Mouse (Mus musculus) MEL (cell line): ENCODE results near the gene Ptgis. TPM values are rescaled to one million over a fixed set of nuclear protein-coding genes. Genes with fewer than 3 reads are reported as not detected.

Experiments used
- DNase-seq: peaks from one replicate; pipeline ENCODE4 v3.0.0; 2011; ENCODE audit warnings: low read depth, low spot score
- H3K27ac ChIP-seq: 2 replicates; pipeline ENCODE4 v1.5.1; 2012; ENCODE audit warnings: low read depth, mild to moderate bottlenecking, control low read depth, low read length, moderate library complexity; ENCODE audit not compliant: control insufficient read depth
- H3K27me3 ChIP-seq, 2 experiments: fragments of 150-350 bp in 1 of 2; sonication (generic) in 1 of 2; 2 replicates each; pipeline ENCODE4 v1.6.1; 2012; ENCODE audit warnings: low read length in 2 of 2, mild to moderate bottlenecking in 2 of 2, improper control_type of control experiment in 1 of 2, moderate library complexity in 1 of 2; ENCODE audit not compliant: insufficient read depth in 2 of 2, control insufficient read depth in 1 of 2
- H3K36me3 ChIP-seq, 2 experiments: 2 replicates each; pipeline ENCODE4 v1.6.1; 2012 to 2014; ENCODE audit warnings: low read length in 2 of 2, improper control_type of control experiment in 1 of 2, inconsistent platforms in 1 of 2, mild to moderate bottlenecking in 1 of 2; ENCODE audit not compliant: insufficient read depth in 2 of 2, control insufficient read depth in 1 of 2
- H3K4me1 ChIP-seq, 2 experiments: fragments of 150-350 bp in 1 of 2; sonication (generic) in 1 of 2; 2 replicates each; pipeline ENCODE4 v1.6.1; 2012; ENCODE audit warnings: low read length in 2 of 2, improper control_type of control experiment in 1 of 2, mild to moderate bottlenecking in 1 of 2; ENCODE audit not compliant: insufficient read depth in 2 of 2, control insufficient read depth in 1 of 2
- H3K4me3 ChIP-seq, 2 experiments: fragments of 150-350 bp in 1 of 2; sonication (generic) in 1 of 2; 2 replicates each; pipeline ENCODE4 v1.5.1; 2012; ENCODE audit warnings: low read depth in 2 of 2, low read length in 2 of 2, mild to moderate bottlenecking in 2 of 2, moderate library complexity in 2 of 2, control low read depth in 1 of 2, improper control_type of control experiment in 1 of 2; ENCODE audit not compliant: control insufficient read depth in 1 of 2, insufficient read depth in 1 of 2
- H3K79me2 ChIP-seq: 2 replicates; pipeline ENCODE4 v1.6.1; 2012; ENCODE audit warnings: mild to moderate bottlenecking, low read length, moderate library complexity; ENCODE audit not compliant: control insufficient read depth, poor library complexity, insufficient read depth
- H3K9ac ChIP-seq: 2 replicates; pipeline ENCODE4 v1.6.1; 2012; ENCODE audit warnings: low read depth, mild to moderate bottlenecking, control low read depth, low read length, moderate library complexity; ENCODE audit not compliant: control insufficient read depth, poor library complexity, severe bottlenecking
- H3K9me3 ChIP-seq: fragments of 150-350 bp; sonication (generic); replicated peaks from 2 replicates; pipeline ENCODE4 v1.6.1; 2012; ENCODE audit warnings: mild to moderate bottlenecking, low read length, improper control_type of control experiment, moderate library complexity; ENCODE audit not compliant: insufficient read depth
- BHLHE40 ChIP-seq: IDR thresholded peaks from 2 replicates; pipeline ENCODE4 v1.6.1; 2012; ENCODE audit warnings: low read depth, mild to moderate bottlenecking, inconsistent platforms, low read length, improper control_type of control experiment, borderline replicate concordance
- CHD1 ChIP-seq: IDR thresholded peaks from 2 replicates; pipeline ENCODE4 v1.6.1; 2012; ENCODE audit warnings: low read depth, mild to moderate bottlenecking, inconsistent platforms, low read length, improper control_type of control experiment
- CHD2 ChIP-seq: IDR thresholded peaks from 2 replicates; pipeline ENCODE4 v1.6.1; 2011; ENCODE audit warnings: low read length, improper control_type of control experiment
- CTCF ChIP-seq, 3 experiments: IDR thresholded peaks in 2 of 3; conservative IDR thresholded peaks in 1 of 3; 2 replicates each; pipeline ENCODE4 v1.5.1; 2011 to 2012; ENCODE audit warnings: low read length in 3 of 3, low read depth in 2 of 3, mild to moderate bottlenecking in 2 of 3, improper control_type of control experiment in 1 of 3, inconsistent platforms in 1 of 3, mixed read lengths in 1 of 3, moderate library complexity in 1 of 3; ENCODE audit not compliant: control insufficient read depth in 1 of 3, insufficient read depth in 1 of 3, poor library complexity in 1 of 3, severe bottlenecking in 1 of 3
- E2F4 ChIP-seq: IDR thresholded peaks from 2 replicates; pipeline ENCODE4 v1.6.1; 2011; ENCODE audit warnings: low read depth, low read length, improper control_type of control experiment, borderline replicate concordance
- ELF1 ChIP-seq: IDR thresholded peaks from 2 replicates; pipeline ENCODE4 v1.6.1; 2014; ENCODE audit warnings: low read depth, mild to moderate bottlenecking, inconsistent platforms, low read length, improper control_type of control experiment, moderate library complexity
- GABPA ChIP-seq: IDR thresholded peaks from 2 replicates; pipeline ENCODE4 v1.6.1; 2012; ENCODE audit warnings: low read depth, mild to moderate bottlenecking, inconsistent platforms, low read length, improper control_type of control experiment, moderate library complexity
- HCFC1 ChIP-seq: IDR thresholded peaks from 2 replicates; pipeline ENCODE4 v1.6.1; 2012; ENCODE audit warnings: low read depth, mild to moderate bottlenecking, inconsistent platforms, low read length, improper control_type of control experiment, moderate library complexity
- JUND ChIP-seq: IDR thresholded peaks from 2 replicates; pipeline ENCODE4 v1.6.1; 2011; ENCODE audit warnings: low read depth, mild to moderate bottlenecking, improper control_type of control experiment, low read length
- MAFK ChIP-seq: IDR thresholded peaks from 2 replicates; pipeline ENCODE4 v1.6.1; 2011; ENCODE audit warnings: low read depth, mild to moderate bottlenecking, low read length, improper control_type of control experiment, borderline replicate concordance
- MYB ChIP-seq: IDR thresholded peaks from 2 replicates; pipeline ENCODE4 v1.6.1; 2011; ENCODE audit warnings: mild to moderate bottlenecking, low read depth, low read length, improper control_type of control experiment
- MYC ChIP-seq: IDR thresholded peaks from 2 replicates; pipeline ENCODE4 v1.6.1; 2011; ENCODE audit warnings: low read depth, mild to moderate bottlenecking, low read length, improper control_type of control experiment, moderate library complexity
- NELFE ChIP-seq: IDR thresholded peaks from 2 replicates; pipeline ENCODE4 v1.6.1; 2011; ENCODE audit warnings: low read depth, low read length, improper control_type of control experiment
- POLR2AphosphoS2 ChIP-seq: IDR thresholded peaks from 2 replicates; pipeline ENCODE4 v1.6.1; 2011; ENCODE audit warnings: low read length, improper control_type of control experiment
- POLR2AphosphoS5 ChIP-seq: IDR thresholded peaks from 2 replicates; pipeline ENCODE4 v1.6.1; 2012; ENCODE audit warnings: low read depth, borderline replicate concordance, mild to moderate bottlenecking, inconsistent platforms, low read length, moderate library complexity, mixed read lengths
- RCOR1 ChIP-seq: IDR thresholded peaks from 2 replicates; pipeline ENCODE4 v1.6.1; 2012; ENCODE audit warnings: low read depth, mild to moderate bottlenecking, inconsistent platforms, low read length, improper control_type of control experiment
- SIN3A ChIP-seq: IDR thresholded peaks from 2 replicates; pipeline ENCODE4 v1.6.1; 2012; ENCODE audit warnings: low read length, improper control_type of control experiment, inconsistent platforms
- SMC3 ChIP-seq: IDR thresholded peaks from 2 replicates; pipeline ENCODE4 v1.6.1; 2011; ENCODE audit warnings: low read depth, low read length, improper control_type of control experiment
- TBP ChIP-seq: IDR thresholded peaks from 2 replicates; pipeline ENCODE4 v1.8.0; 2011; ENCODE audit warnings: low read depth, low read length, improper control_type of control experiment
- UBTF ChIP-seq: IDR thresholded peaks from 2 replicates; pipeline ENCODE4 v1.6.1; 2012; ENCODE audit warnings: low read depth, mild to moderate bottlenecking, inconsistent platforms, low read length, improper control_type of control experiment, moderate library complexity, borderline replicate concordance; ENCODE audit not compliant: insufficient read depth
- USF1 ChIP-seq: IDR thresholded peaks from 2 replicates; pipeline ENCODE4 v1.6.1; 2014; ENCODE audit warnings: low read depth, mild to moderate bottlenecking, inconsistent platforms, low read length, improper control_type of control experiment, moderate library complexity
- ZC3H11A ChIP-seq: IDR thresholded peaks from 2 replicates; pipeline ENCODE4 v1.6.1; 2012; ENCODE audit warnings: low read depth, mild to moderate bottlenecking, inconsistent platforms, low read length, improper control_type of control experiment
- ZKSCAN1 ChIP-seq: IDR thresholded peaks from 2 replicates; pipeline ENCODE4 v1.6.1; 2012; ENCODE audit warnings: low read depth, mild to moderate bottlenecking, inconsistent platforms, low read length, improper control_type of control experiment, moderate library complexity
- polyA plus RNA-seq, 2 experiments: library from polyadenylated mRNA; stranded (reverse) in 1 of 2; unstranded in 1 of 2; fragments of >175 nt in 1 of 2; fragments of >200 nt in 1 of 2; gene quantifications; 2 replicates each; pipeline versions ENCODE4 v1.2.1 to v1.2.4; 2012; ENCODE audit warnings: low replicate concordance in 2 of 2, low read depth in 1 of 2; ENCODE audit not compliant: insufficient read length in 2 of 2, insufficient read depth in 1 of 2, missing spikeins in 1 of 2
- total RNA-seq: library from RNA; depleted of rRNA; stranded (reverse); fragments of 300-350 nt; gene quantifications from 2 replicates; pipeline ENCODE4 v1.2.3, GENCODE M21; 2012

Gene Ptgis
- total and polyA plus RNA-seq, 3 experiments: 7.3 to 12.7 TPM; not detected in 1

DNA sequence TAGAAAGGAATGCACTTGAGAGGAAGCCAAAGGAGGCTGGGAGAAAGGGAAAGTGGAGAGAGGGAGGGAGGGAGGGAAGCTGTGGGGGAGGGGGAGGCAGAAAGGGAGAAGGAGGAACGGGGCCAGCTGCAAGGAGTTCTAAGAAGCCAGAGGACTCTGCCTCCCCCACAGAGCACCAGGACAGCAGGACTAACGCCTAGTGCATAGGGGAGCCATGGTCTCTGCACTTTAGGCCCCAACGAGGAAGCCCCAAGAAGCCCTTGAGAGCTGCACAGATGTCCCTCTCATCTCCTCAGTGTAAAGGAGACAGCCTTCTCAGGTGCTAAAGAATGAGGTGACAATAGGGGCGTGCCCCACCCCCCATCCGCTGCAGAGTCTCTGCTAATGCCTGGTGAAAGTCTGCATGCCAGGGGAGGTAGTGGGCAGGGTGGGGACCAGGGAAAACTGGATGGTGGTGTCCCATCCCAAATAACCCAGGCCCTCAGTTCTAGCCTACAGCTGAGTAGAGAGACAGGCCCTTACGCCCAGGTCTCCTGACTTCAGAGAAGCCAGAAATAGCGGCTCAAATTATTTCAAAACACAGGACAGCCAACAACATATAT, 10.4 kb upstream of the Ptgis start:
- no peak overlapping the region for H3K9ac ChIP-seq
- H3K36me3 ChIP-seq: no peaks in the 10 kb centered on the region
- no peak overlapping the region for H3K27ac ChIP-seq
- H3K9me3 ChIP-seq: no peaks in the 10 kb centered on the region
- H3K79me2 ChIP-seq: no peaks in the 10 kb centered on the region
- DNase-seq: no peak
- peaks cover 0 to 3% of the 10 kb centered on the region in 2 experiments; a peak in 1 of 4 replicates for H3K4me1 ChIP-seq
- H3K4me3 ChIP-seq: no peak overlapping the region
- H3K27me3 ChIP-seq: peaks cover 0 to 1% of the 10 kb centered on the region in 2 experiments; a peak in 3 of 4 replicates
- TF ChIP-seq ZKSCAN1 (no peak), UBTF (no peak), MAFK (no peak), NELFE (no peak), POLR2AphosphoS5 (no peak), E2F4 (no peak), MYB (no peak), RCOR1 (no peak), ZC3H11A (no peak), TBP (no peak), JUND (no peak), HCFC1 (no peak), USF1 (no peak), CTCF (IDR thresholded peaks at IDR 0.05 in 2 of 3, conservative IDR thresholded peaks at IDR 0.05 in 1 of 3; ENCODE audit: control insufficient read depth in 1 of 3, insufficient read depth in 1 of 3, low read depth in 2 of 3, low read length in 3 of 3, poor library complexity in 1 of 3, severe bottlenecking in 1 of 3) (no peak), BHLHE40 (no peak), CHD1 (no peak), GABPA (no peak)
- TF ChIP-seq, all 39 proteins: peak for 0

DNA sequence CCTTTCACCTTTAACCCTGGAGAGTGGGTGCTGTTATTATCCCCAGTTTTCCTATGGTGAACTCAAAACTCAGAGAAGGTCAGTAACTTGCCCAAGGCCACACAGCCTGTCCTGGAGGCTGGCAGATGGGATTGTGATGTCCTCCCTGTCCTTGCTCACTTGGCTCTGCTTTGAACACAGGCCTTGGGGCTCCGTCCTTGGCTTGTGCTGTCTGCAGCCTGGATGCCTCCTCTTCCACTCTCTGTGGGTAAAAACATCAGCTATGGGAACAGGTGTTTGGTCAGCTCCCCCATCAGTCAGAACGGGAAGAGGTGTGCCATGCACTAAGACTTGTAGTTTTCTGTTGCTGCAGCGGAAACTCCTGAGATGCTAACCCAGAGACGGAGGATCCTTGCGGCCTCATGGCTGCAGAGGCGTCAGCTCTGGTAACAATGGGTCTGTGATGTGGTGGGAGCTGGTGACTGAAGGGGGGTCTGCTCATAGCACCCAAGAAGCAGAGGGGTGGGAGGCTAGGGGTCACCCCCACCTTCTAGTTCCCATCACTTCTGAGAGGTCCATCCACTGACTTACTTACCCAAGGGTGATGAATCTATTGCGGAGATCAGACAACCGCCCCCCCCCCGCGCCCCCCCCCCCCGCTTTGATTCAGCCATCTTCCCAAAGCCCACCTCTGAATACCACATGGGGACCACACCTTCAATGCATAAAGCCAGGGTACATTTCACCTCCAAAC, 9.8 kb upstream of the Ptgis start:
- Histone ChIP-seq H3K9ac (no peak overlapping the region), H3K9me3 (no peaks in the 10 kb centered on the region), H3K27ac (no peak overlapping the region), H3K27me3 (peaks cover 0 to 1% of the 10 kb centered on the region in 2 experiments), H3K4me1 (peaks cover 0 to 3% of the 10 kb centered on the region in 2 experiments; a peak in 1 of 4 replicates), H3K4me3 (no peak overlapping the region), H3K36me3 (no peaks in the 10 kb centered on the region), H3K79me2 (no peaks in the 10 kb centered on the region)
- no peak for DNase-seq
- TF ChIP-seq HCFC1 (no peak), CHD2 (no peak), BHLHE40 (no peak), SMC3 (no peak), CHD1 (no peak), ZC3H11A (no peak), ELF1 (no peak), MYC (no peak), SIN3A (no peak), POLR2AphosphoS2 (no peak), POLR2AphosphoS5 (no peak)
